Mouse (Mus musculus) midbrain, postnatal 0 days (tissue): ENCODE measurements around the gene Armc9. TPM values are rescaled to one million over a fixed set of nuclear protein-coding genes. Genes with fewer than 3 reads are reported as not detected.

ENCODE experiments used
- ATAC-seq: fragments of 200-750 bp; cut with Nextera tagmentation; 2 replicates; pipeline ENCODE4 v1.8.0; 2017; ENCODE audit warnings: moderate number of reproducible peaks, mild to moderate bottlenecking, moderate TSS enrichment, moderate library complexity; ENCODE audit not compliant: low FRiP score
- DNase-seq: peaks from one replicate; pipeline ENCODE4 v3.0.0-alpha.2; 2015; ENCODE audit warnings: low spot score
- H3K27ac ChIP-seq: fragments of 300-500 bp; sonication (generic); 2 replicates; pipeline ENCODE4 v1.5.1; 2014; ENCODE audit warnings: low read depth, mild to moderate bottlenecking, low read length, mixed read lengths
- H3K27me3 ChIP-seq: fragments of 300-500 bp; sonication (generic); 2 replicates; pipeline ENCODE4 v1.6.1; 2014; ENCODE audit warnings: low read length, control low read depth, mixed read lengths; ENCODE audit not compliant: insufficient read depth
- H3K36me3 ChIP-seq: fragments of 300-500 bp; sonication (generic); 2 replicates; pipeline ENCODE4 v1.6.1; 2014; ENCODE audit warnings: low read length, control low read depth, mixed read lengths; ENCODE audit not compliant: insufficient read depth
- H3K4me1 ChIP-seq: fragments of 300-500 bp; sonication (generic); 2 replicates; pipeline ENCODE4 v1.6.1; 2014; ENCODE audit warnings: mild to moderate bottlenecking, control low read depth, antibody characterized with exemption, low read length, mixed read lengths; ENCODE audit not compliant: insufficient read depth
- H3K4me2 ChIP-seq: fragments of 300-500 bp; sonication (generic); 2 replicates; pipeline ENCODE4 v1.6.1; 2014; ENCODE audit warnings: low read depth, mild to moderate bottlenecking, low read length, mixed read lengths; ENCODE audit not compliant: poor library complexity, severe bottlenecking
- H3K4me3 ChIP-seq: fragments of 300-500 bp; sonication (generic); 2 replicates; pipeline ENCODE4 v1.5.1; 2014; ENCODE audit warnings: low read depth, mild to moderate bottlenecking, low read length, moderate library complexity
- H3K9ac ChIP-seq: fragments of 300-500 bp; sonication (generic); replicated peaks from 2 replicates; pipeline ENCODE4 v1.6.1; 2014; ENCODE audit warnings: mild to moderate bottlenecking, low read length, moderate library complexity, mixed read lengths; ENCODE audit not compliant: poor library complexity, severe bottlenecking
- H3K9me3 ChIP-seq: fragments of 300-500 bp; sonication (generic); 2 replicates; pipeline ENCODE4 v1.6.1; 2016; ENCODE audit warnings: low read length, control low read depth
- CTCF ChIP-seq: IDR thresholded peaks from 2 replicates; pipeline ENCODE4 v1.5.1; 2016; ENCODE audit warnings: antibody characterized with exemption, mild to moderate bottlenecking
- WGBS: fragments of 180-500 bp; shearing (Covaris S2); extraction: QIAGEN DNeasy Blood & Tissue Kit; methylation state at CpG from one replicate; pipeline ENCODE4 v1.1.7; 2014; 5-methylcytosine and 5-hydroxymethylcytosine counted together
- polyA plus RNA-seq: library from polyadenylated mRNA; unstranded; fragments of >200 nt; fragmentation: Nextera tagmentation; extraction: Ambion mirVana; gene quantifications from 2 replicates; pipeline ENCODE4 v1.2.1, GENCODE M21; 2015
- total RNA-seq: library from RNA; depleted of rRNA; stranded (reverse); fragments of >200 nt; gene quantifications from 2 replicates; pipeline ENCODE4 v1.2.3, GENCODE M21; 2014

Gene Armc9
- total and polyA plus RNA-seq, 2 experiments from 2014 or later: 31.0 to 42.6 TPM

- H3K9me3 ChIP-seq: no peaks in the 10 kb centered on the region
- no peaks in the 10 kb centered on the region for H3K4me1 ChIP-seq
- H3K27me3 ChIP-seq: no peaks in the 10 kb centered on the region
- no peak overlapping the region for H3K4me3 ChIP-seq
- 92% methylated on average over 9 of the region's 9 CpGs for WGBS
- peaks cover 78% of the 10 kb centered on the region for H3K36me3 ChIP-seq
- no peak for ATAC-seq
- no peak for TF ChIP-seq CTCF
- DNase-seq: no peak
- no peak overlapping the region for H3K4me2 ChIP-seq
- H3K27ac ChIP-seq: no peak overlapping the region
- no peak overlapping the region for H3K9ac ChIP-seq
Observed at GRCm38 (mm10) chr1:86202617-86203219, 48.1 kb downstream of the Armc9 start.

GRCm38 (mm10) chr1:86210676-86211075 lies 56.1 kb downstream of the Armc9 start:
- Histone ChIP-seq H3K4me3 (no peak overlapping the region), H3K9me3 (no peaks in the 10 kb centered on the region), H3K4me2 (no peak overlapping the region), H3K27ac (no peak overlapping the region), H3K36me3 (peaks cover 41% of the 10 kb centered on the region), H3K4me1 (no peaks in the 10 kb centered on the region), H3K27me3 (no peaks in the 10 kb centered on the region), H3K9ac (no peak overlapping the region)
- WGBS: 75% methylated on average over 7 of the region's 7 CpGs
- DNase-seq (no peak), ATAC-seq (no peak)
- TF ChIP-seq CTCF: no peak

- Histone ChIP-seq H3K9me3 (no peaks in the 10 kb centered on the region), H3K4me2 (no peak overlapping the region), H3K9ac (no peak overlapping the region), H3K27ac (no peak overlapping the region), H3K4me3 (no peak overlapping the region), H3K27me3 (no peaks in the 10 kb centered on the region), H3K36me3 (peaks cover 35% of the 10 kb centered on the region), H3K4me1 (no peaks in the 10 kb centered on the region)
- 100% methylated on average over 1 of the region's 1 CpGs for WGBS
- no peak for TF ChIP-seq CTCF
- DNase-seq: no peak
- ATAC-seq: no peak
Observed at GRCm38 (mm10) chr1:86211498-86211897, 56.9 kb downstream of the Armc9 start.

- Histone ChIP-seq H3K36me3 (peaks cover 32% of the 10 kb centered on the region), H3K9me3 (no peaks in the 10 kb centered on the region), H3K4me1 (no peaks in the 10 kb centered on the region), H3K9ac (no peak overlapping the region), H3K4me3 (no peak overlapping the region), H3K27ac (no peak overlapping the region), H3K27me3 (no peaks in the 10 kb centered on the region), H3K4me2 (no peak overlapping the region)
- TF ChIP-seq CTCF: no peak
- no peak for ATAC-seq
- WGBS: 92% methylated on average over 8 of the region's 8 CpGs
- DNase-seq: no peak
Observed at GRCm38 (mm10) chr1:86212731-86213130, 58.2 kb downstream of the Armc9 start.

- Histone ChIP-seq H3K4me2 (no peak overlapping the region), H3K27ac (no peak overlapping the region), H3K36me3 (peaks cover 25% of the 10 kb centered on the region), H3K4me3 (no peak overlapping the region), H3K4me1 (no peaks in the 10 kb centered on the region), H3K9me3 (no peaks in the 10 kb centered on the region), H3K27me3 (no peaks in the 10 kb centered on the region), H3K9ac (no peak overlapping the region)
- TF ChIP-seq CTCF: peak; percentile 96
- 5% methylated on average over 1 of the region's 1 CpGs for WGBS
- peak; percentile 72 for DNase-seq
- peak; percentile 55; the same call in 1 of the 2 replicates for ATAC-seq
Observed at GRCm38 (mm10) chr1:86214158-86214557, 59.6 kb downstream of the Armc9 start.

- ATAC-seq (no peak), DNase-seq (no peak)
- H3K36me3 ChIP-seq: peaks cover 22% of the 10 kb centered on the region
- H3K9ac ChIP-seq: no peak overlapping the region
- TF ChIP-seq CTCF: no peak
- no peaks in the 10 kb centered on the region for H3K9me3 ChIP-seq
- H3K4me3 ChIP-seq: no peak overlapping the region
- no peak overlapping the region for H3K4me2 ChIP-seq
- no peaks in the 10 kb centered on the region for H3K27me3 ChIP-seq
- no peak overlapping the region for H3K27ac ChIP-seq
- no peaks in the 10 kb centered on the region for H3K4me1 ChIP-seq
- 85% methylated on average over 1 of the region's 1 CpGs for WGBS
Observed at GRCm38 (mm10) chr1:86215297-86215696, 60.7 kb downstream of the Armc9 start.
